Mouse (Mus musculus): ENCODE measurements at regions not wholly inside any gene's neighbourhood (a gene's known extent, or its start where the extent isn't known, plus 50 kb on each side); places are given as distances from the start of the nearest gene placed in this dataset.

DNA sequence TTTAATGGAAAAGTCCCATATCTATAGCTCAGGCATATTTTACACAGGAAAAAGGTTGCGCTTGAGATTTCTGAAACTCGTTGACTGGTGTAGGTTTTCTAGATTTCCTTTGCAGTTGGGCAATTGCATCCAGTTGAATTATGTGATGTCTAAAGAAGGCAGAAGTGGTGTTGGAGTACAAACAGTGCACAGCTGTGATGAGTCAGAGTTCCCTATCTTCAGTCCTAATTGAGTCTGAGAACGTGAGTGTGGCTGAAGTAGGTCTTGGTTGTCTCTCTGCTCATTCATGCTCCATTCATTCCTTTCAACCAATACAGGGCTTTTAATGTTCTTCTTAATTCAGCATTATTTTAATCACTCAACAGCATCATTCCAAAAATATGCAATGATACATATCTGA, 142.9 kb upstream of the Dpyd start:
- DNase-seq (ENCODE audit: low spot score): no peak

DNA sequence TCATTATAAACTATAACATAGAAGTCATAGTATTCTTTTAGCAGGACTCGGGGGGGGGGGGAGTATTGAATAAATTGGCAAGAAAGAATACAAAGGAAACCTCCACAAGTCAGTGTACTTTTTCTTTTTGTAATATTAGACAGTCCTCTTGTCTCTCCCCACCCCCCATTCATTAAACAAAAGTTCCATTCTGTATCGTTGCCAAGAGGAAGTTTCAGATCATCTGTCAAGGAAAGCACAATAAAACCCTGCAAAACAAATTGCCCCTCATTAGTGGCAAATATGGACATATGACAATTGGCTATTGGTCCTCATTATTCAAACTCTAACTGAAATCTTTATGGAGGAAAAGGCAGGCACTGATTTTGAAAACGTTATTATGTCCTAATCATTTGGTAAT, 140.2 kb upstream of the Dpyd start:
- no peak for DNase-seq (ENCODE audit: low spot score)

DNA sequence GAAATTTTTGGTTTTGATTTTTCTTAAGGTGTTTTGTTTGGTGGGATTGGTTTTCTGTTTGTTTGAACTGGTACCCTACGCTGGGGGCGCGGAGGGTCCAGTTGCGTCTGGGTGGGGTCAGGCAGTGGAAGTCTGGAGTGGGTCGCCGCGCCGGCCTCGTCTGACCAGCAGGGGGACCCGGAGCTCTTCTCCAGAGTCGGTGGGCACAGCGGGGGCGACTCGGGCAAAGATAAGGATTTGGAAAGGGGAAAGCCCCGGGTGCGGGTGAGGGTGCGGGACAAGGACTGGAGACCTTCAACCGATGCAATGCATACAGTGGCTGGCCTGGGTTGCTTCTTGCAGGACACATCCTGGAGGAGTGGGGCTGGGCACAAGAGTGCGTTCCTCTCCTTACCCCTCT, 136.2 kb upstream of the Dpyd start:
- no peak for DNase-seq (ENCODE audit: low spot score)

DNA sequence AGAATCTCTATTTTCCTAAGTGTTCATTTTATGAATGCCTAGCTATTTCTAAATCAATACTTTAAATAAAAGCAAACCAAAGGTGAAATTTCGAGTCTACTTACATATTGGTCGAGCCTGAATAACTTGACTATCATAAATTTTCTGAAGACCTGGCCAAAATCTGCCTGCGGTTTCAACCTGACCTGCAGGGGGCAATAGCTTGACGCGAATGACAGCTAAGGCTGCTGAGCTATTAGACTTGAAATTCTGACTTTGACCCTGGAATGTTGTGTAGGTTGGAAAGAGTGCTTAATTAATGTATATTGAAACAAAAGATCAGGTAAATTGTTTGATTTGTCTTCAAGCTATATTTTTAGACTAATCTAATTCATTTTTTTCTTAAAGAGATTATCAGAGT, 133.4 kb upstream of the Dpyd start:
- peak; percentile 26 for DNase-seq (ENCODE audit: low spot score)

DNA sequence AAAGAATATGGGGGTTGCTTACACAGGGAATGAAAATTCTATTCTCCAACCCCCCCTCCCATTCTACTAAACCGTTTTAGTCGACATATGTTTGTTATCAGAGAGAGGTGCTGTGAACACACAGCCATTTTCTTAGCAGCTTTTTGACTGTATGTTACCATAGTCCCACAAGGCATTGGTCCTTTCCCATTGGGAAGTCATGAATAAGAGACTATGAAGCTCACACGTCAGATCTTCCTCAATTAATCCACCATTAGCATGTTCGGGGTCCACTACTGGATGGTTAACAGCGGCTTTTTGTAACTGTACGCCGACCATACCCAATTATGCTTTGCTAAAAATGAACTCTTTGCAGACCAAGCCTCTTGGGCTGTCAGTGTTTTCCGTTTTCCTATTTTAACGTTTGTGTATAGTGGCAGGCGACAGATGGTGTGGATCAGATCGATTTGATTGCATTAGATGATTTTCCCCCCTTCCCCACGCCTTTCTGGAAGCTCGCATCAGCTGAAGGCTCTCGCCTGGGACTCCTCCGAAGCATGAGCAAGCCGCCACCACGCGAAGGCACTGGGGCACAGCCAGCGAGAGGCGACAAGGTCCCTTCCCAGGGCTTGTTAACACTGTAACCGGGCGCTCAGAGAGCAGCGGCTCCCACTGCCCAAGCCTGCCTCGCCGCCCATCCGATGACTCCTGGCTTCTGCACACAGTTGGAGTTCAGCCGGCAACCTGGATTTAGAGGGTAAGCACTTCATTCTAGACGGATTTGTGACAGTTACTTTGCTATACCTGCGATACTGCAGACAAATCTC, 131.9 kb upstream of the Dpyd start:
- DNase-seq (ENCODE audit: low spot score): no peak

DNA sequence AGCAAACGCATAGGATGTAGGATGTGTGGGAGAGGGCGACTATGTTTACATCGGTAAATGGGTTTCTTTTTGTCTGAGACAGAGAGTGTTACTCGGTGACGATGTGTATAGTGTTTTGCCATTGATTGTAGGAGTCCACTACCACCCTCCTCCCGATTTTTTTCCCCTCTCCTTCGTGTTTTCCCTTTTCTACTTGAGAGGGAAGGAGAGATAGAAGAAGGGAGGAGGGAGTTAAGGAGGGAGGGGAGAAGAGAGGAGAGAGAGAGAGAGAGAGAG, 131.4 kb upstream of the Dpyd start:
- no peak for DNase-seq (ENCODE audit: low spot score)

DNA sequence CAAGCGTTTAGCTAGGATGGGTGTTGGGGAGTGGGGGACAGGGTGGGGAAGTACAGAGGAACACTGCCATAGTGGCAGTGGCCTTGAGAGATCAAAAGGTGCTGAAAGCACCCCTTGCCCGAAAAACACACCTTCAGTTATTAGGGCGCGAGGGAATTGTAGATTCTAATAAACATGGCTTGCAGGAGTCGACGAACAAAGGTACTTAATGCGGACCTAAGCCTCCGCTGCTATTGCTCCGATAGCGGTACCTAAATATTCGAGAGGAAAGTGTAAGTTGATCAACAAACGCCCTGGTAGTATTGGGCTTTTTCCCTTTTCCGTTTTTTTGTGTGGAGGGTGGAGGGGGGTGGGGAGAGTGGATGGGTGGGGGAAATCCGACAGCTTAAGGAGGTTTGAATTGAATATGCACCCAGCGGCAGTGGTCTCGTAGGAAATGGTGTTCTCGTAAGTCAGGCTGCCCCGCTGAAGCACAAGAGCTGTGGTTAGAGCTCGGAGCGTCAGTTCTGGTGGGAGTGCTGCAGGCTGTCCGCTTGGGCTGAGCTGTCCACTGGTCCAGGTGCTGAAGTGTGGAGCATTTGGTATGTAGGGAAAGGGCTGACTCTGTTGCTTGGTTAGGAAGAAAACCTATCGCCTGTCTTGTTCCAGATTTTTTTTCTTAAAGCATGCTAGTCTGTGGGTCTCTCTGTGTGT, 130.8 kb upstream of the Dpyd start:
- DNase-seq (ENCODE audit: low spot score): peak; percentile 8

DNA sequence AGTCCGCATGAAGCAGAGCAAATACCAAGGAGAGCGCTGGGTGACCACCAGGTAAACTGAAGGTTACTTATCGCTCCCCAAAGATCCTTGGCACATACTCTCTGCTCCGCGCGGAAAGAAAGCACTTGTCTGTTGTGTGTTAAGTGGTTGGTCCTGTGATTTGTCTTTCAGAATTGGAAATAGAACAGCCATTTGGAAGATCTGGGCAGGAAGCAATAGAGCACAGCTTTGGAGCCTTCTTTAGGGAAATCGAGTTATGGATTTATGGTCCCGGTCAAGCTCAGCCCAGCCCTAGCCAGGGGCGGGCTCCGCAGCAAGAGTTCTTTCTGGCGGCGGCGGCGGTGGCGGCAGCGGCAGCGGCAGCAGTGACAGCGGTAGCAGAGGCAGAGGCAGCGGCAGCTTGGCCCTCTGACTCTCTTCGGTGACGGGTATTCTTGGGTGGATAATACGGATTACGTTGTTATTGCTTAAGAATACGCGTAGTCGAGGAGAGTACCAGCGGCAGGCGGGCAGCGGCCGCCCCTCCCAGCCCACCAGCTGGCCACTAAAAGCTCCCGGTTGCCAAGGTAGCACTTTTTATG, 128.4 kb upstream of the Dpyd start:
- DNase-seq (ENCODE audit: low spot score): no peak

DNA sequence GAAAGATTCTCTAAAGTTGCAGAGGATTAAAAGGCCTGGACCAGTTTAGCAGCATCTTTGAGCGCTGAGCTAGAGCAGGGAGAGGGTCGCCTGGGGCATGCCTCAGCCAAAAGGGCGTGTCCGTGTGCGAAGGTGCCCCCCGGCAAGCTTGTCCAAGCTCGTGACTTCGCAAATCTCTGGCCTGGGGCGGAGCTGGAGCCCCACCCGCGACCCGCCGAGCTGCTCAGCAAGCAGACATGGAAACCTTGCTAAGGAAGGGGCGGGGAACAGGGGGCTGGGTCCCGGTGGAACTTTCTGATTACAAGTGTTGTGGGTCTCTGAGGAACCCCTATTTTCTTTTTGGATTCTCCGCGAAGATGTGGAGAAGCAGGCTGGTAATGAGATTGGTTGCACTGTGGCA, 127.6 kb upstream of the Dpyd start:
- no peak for DNase-seq (ENCODE audit: low spot score)

DNA sequence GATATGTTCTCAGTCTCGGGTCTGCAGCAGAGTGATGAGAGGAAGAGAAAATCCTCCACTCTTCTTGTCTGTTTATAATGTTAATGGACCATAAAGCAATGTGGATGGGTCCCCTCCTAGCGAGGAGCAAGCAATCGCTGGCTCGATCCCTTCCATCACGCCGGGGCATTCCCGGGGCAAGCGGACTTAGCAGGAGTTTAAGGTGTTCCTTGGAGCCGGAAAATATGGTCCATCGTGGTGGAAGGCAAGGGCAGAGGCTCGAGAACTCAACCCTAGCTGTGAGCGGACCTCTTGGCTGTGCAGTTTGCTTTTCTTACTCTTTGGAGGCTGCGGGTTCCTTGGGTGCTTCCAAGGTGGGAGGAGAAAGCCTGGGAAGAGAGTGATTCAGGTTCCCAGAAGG, 127.1 kb upstream of the Dpyd start:
- no peak for DNase-seq (ENCODE audit: low spot score)

DNA sequence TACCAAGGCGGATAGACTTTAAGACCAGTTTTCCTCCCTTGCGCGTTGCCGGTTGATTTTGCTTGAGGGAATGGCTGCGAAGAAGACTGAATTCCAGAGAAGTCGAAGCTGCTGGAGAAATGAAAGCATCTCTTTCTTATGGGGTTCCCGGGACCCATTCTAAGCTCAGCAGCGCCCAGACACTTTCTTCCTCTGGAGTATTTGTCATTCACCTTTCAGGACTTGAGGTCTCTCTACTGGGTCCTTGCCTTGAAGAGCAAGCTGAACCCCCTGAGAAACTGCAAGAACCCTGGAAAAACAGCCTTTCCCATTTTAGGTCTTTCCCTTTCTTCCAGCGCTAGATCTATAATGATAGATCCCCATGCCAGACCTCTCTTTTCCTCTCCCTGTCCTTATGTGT, 126.7 kb upstream of the Dpyd start:
- no peak for DNase-seq (ENCODE audit: low spot score)

DNA sequence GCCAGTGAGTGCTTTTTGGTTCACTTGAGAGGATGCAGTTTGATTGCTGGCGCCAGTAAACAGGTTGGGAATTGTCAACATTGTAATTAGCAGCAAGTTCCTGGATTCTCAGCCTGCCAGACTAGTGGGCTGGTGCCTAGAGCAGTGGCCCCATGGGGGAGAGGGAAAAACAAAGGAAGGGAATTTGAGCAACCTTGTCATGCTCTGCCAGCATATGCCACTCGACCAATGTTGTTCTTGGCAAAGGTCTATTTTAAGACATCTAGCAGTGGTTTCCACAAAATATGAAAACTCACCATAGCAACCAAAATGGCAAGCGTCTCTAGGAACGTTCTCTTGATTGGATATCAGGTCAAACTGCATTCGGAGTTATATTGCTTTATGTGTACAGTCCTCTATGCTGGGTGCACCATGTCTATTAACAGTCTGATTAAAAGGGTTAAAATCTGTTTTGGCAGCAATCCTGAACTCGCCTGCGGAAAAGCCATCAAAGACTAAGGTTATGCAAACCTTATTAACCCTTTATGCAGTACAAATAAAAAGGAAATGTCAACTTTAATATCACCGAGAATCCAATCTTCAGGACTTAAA, 118.1 kb upstream of the Dpyd start:
- DNase-seq (ENCODE audit: low spot score): no peak

DNA sequence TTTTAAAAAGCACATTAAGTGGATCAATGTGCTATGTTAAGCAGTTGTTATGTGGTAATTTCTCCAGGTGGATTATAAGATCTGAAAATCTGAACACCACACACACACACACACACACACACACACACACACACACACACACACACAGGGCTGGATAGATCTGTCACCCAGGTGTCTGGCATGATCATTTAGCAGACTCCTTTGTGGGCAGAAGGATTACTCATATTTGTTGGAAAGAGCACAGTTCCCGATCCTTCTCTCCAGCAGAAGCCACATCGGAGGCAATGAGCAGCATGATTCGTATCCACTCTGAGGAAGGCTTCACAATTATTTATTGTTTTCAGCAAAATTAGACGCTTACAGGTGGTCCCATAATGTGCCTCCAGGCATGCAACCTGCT, 116.6 kb upstream of the Dpyd start:
- no peak for DNase-seq (ENCODE audit: low spot score)

DNA sequence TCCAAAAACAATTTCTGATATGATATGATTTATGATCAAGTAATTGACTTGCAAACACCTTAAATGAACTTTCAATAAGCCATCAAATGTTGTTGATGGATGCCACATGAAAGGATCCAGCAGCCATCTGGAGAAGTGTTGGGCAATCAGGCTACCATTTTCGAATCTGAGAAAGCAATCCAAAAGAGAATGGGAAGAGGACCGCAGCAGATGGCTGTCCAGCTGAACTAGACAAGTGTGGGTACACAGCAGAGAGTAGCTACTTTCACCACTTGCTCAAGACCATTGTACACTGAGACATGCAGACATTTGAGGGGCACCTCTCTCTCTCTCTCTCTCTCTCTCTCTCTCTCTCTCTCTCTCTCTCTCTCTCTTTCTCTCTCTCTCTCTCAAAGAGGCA, 102.3 kb upstream of the Dpyd start:
- DNase-seq (ENCODE audit: low spot score): no peak

DNA sequence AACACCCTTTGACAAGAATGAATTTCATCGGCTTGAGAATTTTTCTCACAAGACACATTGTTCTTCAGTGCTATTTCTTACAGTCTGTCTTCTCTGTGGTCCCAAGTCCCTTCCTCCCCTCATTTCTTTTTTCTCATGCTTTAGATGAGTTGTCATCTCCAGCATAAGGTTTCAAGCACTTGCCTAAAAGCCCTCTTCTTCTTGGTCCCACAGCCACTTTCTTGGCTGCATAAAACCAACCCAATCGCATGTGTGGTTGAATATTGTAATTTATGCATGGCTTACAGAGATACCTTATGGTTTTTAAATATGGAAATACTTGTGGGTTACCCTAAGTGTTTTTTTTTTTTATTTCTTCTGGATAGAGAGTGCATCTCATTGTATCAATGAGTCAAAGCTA, 96.3 kb upstream of the Dpyd start:
- no peak for DNase-seq (ENCODE audit: low spot score)

DNA sequence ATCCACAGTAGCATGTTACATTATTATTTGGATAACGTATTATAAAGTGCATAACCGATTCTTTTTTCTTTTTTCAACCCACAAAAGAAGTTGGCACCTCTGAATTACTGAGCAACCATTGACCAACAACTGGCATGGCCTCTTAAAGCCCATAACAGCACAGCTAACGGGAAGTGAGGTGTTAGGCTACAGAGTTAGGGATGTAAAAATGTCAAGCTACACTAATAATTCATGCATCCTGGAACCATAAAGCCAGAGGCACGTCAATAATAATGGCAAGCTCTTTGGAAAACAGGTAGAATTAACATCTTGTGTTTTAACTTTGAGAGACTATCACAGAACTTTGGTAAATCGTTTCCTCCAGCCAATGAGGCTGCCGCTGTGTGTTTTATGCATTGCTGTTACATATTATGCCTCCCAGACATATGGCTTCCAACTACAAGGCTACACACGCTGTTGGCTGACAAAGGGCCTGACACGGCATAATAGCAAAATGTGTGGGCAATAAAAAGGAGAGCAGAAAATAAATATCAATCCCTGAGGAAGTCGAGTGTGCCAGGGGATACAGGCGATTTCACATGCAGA, 89.6 kb upstream of the Dpyd start:
- no peak for DNase-seq (ENCODE audit: low spot score)

DNA sequence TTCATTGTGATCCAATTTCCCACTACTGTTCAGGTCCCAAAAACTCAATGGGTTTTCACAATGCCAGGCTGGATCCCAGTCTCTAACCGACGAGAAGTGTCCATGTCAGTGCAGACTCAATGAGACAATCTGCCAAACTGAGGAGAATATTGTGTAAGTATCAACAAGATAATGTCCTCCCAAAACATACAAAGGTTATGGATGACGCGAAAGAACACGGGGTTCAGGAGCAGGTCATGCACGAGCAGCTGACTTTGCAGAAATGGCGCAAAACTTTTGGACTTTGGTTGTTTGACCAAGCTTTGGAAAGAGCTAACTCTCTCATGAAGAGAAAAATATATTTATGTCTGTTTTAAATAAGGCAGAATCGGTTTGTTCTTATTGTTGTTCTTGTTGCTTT, 83.9 kb upstream of the Dpyd start:
- no peak for DNase-seq (ENCODE audit: low spot score)

DNA sequence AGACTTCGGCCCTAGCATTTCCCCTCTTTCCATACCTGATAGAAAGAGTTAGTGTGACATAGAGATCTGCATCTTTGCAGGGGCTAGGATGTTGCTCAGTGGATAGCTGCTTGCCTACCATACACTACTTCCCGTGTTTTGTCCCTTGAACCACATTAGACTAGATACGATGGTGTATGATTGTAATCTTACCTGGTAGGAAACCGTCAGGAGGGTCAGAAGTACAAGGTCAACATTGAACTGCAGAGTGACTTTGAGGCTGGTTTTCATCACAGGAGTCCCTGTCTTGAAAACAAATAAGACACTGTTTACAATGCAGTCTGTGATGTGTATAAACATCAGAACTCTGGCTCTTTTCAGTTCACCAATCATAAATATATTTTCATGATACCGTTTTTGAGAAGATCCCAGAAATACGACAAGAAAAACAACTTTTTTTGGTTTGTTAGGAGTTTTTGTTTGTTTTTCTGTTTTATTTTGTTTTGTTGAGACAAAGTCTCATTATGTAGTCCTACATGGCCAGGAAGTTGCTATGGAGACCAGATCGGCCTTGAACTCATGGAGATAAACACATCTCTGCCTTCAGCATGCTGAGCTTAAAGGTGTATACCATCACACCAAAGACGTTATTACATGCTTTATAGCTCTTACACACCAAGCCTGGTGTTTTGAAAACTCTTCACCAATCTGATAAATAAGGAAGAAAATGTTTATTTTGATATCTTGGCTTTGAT, 81.2 kb upstream of the Dpyd start:
- no peak for DNase-seq (ENCODE audit: low spot score)

DNA sequence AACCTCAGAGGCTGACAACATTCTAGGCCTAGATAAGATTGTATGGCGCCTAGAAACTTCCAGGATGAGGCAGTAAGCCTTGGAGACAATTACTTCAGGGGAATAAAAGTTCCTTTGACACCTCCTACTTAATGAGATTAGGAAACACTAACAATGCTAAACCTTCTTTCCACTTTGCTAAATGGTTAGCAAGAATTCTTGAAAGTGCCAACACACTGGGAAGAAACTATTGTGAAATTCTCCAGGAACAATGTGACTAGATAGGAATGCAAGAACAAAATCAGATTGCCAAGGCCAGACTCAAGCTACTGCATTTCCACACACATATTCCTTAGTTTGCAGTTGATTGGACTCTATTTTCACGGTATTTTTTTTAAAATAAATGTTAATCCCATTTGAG, 76.0 kb upstream of the Dpyd start:
- DNase-seq (ENCODE audit: low spot score): no peak

DNA sequence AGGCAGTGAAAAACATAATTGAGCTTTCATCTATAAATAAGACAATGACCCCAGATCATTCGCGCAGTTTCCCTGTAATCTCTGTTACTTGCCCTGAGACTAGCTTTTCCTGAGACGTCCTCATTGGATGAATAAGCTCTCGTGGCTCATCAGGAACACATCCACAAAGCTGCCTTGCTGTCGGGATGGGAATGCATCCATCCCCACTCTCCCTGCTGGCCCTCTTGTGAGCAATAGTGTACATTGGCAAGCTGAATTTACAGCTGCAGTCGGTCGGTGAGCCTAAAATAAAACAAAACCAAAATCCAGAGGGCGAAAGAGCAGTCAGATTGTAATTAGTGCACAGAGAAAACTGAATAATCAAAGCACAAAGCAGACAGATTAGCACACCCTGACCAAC, 74.5 kb upstream of the Dpyd start:
- DNase-seq (ENCODE audit: low spot score): no peak

DNA sequence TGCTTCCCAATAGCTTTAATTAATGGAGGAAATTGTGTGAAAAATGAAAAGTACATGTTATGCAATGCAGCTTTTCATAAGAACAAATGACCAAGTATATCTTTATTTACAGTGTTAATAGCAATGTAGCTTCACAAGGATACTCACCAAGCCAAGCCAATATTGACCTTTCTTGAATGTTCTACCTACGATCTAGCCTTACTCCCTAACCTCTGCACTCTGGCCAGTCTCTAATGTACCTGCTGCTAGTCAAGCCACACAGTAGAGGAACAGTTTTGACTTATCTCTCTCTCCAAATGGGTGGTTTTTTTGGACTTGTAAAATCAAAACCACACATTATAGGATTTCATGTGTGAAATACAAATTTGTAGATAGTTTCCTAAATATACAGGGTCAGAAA, 70.8 kb upstream of the Dpyd start:
- no peak for DNase-seq (ENCODE audit: low spot score)

DNA sequence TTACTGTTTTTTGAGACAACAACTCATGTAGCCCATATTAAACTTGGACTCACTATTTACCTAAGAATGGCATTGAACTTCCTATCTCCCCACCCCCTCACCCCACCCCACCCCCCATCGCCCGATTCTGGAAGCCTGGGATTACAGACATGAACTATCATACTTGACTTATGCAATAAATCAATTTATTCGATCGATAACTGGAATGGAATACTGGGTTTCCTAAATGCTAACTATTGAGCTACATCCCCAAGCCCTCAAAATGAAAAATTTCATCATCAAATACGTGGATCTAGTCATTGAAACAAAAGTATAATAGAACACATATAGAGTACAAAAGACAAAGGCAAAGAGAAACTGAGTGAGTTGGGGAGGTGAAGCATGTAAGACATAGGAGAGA, 70.1 kb upstream of the Dpyd start:
- no peak for DNase-seq (ENCODE audit: low spot score)
